ENCODE assay signal across 11 mouse cellular contexts in genomic region chr17:17637387-17637786, GRCm38 (mm10).
"Had no signal": no experiment of that assay in that cellular context is flagged by ENCODE, and none has a peak within 500 bp of the region (broad histone marks: within the 10 kb centered on the region; RNA-seq: fewer than 3 reads in every experiment).

No protein-coding gene starts in this region.

- ATAC-seq: liver, postnatal 0 days; lung, postnatal 0 days; midbrain, embryonic 16.5 days had no signal

- DNase-seq: liver, postnatal 0 days; lung, adult 2 months; lung, postnatal 14 days; lung, postnatal 36 days; midbrain, embryonic 14.5 days; right cerebral cortex, postnatal 14 days; thymus, adult 2 months; thymus, postnatal 25 days; thymus, postnatal 4 days had no signal
